Mouse (Mus musculus) MEL (cell line): ENCODE measurements around the gene Mrps21.

Experiments used
- KAT2A ChIP-seq: conservative IDR thresholded peaks from 2 replicates; pipeline ENCODE4 v1.6.1; 2012; ENCODE audit warnings: low read depth, low read length, improper control_type of control experiment, inconsistent platforms
- MAX ChIP-seq: IDR thresholded peaks from 2 replicates; pipeline ENCODE4 v1.6.1; 2011; ENCODE audit warnings: low read length, improper control_type of control experiment
- MAZ ChIP-seq: IDR thresholded peaks from 2 replicates; pipeline ENCODE4 v1.6.1; 2012; ENCODE audit warnings: low read depth, mild to moderate bottlenecking, inconsistent platforms, low read length, improper control_type of control experiment
- POLR2A ChIP-seq, 2 experiments: IDR thresholded peaks; 2 replicates each; pipeline ENCODE4 v1.6.1; 2011 to 2012; ENCODE audit warnings: low read length in 2 of 2, mild to moderate bottlenecking in 2 of 2, control low read depth in 1 of 2, improper control_type of control experiment in 1 of 2, low read depth in 1 of 2, moderate library complexity in 1 of 2; ENCODE audit not compliant: control insufficient read depth in 1 of 2, insufficient read depth in 1 of 2, poor library complexity in 1 of 2
- UBTF ChIP-seq: IDR thresholded peaks from 2 replicates; pipeline ENCODE4 v1.6.1; 2012; ENCODE audit warnings: low read depth, mild to moderate bottlenecking, inconsistent platforms, low read length, improper control_type of control experiment, moderate library complexity, borderline replicate concordance; ENCODE audit not compliant: insufficient read depth

GRCm38 (mm10) chr3:95901616-95902372 lies 30.5 kb upstream of the Mrps21 start:
- TF ChIP-seq MAZ (no peak), MAX (no peak), POLR2A (IDR thresholded peaks at IDR 0.05; ENCODE audit: control insufficient read depth in 1 of 2, insufficient read depth in 1 of 2, low read depth in 1 of 2, low read length in 2 of 2, poor library complexity in 1 of 2) (no peak), KAT2A (no peak), UBTF (no peak)
